Mouse (Mus musculus) limb, embryonic 12.5 days (tissue): ENCODE measurements around the gene Foxn1. TPM values are rescaled to one million over a fixed set of nuclear protein-coding genes. Genes with fewer than 3 reads are reported as not detected.

Experiments used
- ATAC-seq: fragments of 200-750 bp; cut with Nextera tagmentation; 2 replicates; pipeline ENCODE4 v1.8.0; 2017; ENCODE audit warnings: low read depth, moderate TSS enrichment; ENCODE audit not compliant: insufficient number of reproducible peaks, insufficient read depth, low FRiP score, low TSS enrichment
- H3K27ac ChIP-seq: fragments of 300-500 bp; sonication (generic); 2 replicates; pipeline ENCODE4 v1.5.1; 2016; ENCODE audit warnings: mild to moderate bottlenecking, moderate library complexity
- H3K27me3 ChIP-seq: fragments of 300-500 bp; sonication (generic); 2 replicates; pipeline ENCODE4 v1.6.1; 2016; ENCODE audit warnings: mild to moderate bottlenecking, moderate library complexity
- H3K36me3 ChIP-seq: fragments of 300-500 bp; sonication (generic); 2 replicates; pipeline ENCODE4 v1.6.1; 2016; ENCODE audit warnings: mild to moderate bottlenecking, moderate library complexity
- H3K4me1 ChIP-seq: fragments of 300-500 bp; sonication (generic); replicated peaks from 2 replicates; pipeline ENCODE4 v1.6.1; 2016
- H3K4me2 ChIP-seq: fragments of 300-500 bp; sonication (generic); 2 replicates; pipeline ENCODE4 v1.6.1; 2016; ENCODE audit warnings: mild to moderate bottlenecking, moderate library complexity
- H3K4me3 ChIP-seq: fragments of 300-500 bp; sonication (generic); replicated peaks from 2 replicates; pipeline ENCODE4 v1.5.1; 2016; ENCODE audit warnings: mild to moderate bottlenecking
- H3K9ac ChIP-seq: fragments of 300-500 bp; sonication (generic); replicated peaks from 2 replicates; pipeline ENCODE4 v1.6.1; 2016; ENCODE audit warnings: mild to moderate bottlenecking, moderate library complexity
- H3K9me3 ChIP-seq: fragments of 300-500 bp; sonication (generic); 2 replicates; pipeline ENCODE4 v1.6.1; 2016; ENCODE audit warnings: mild to moderate bottlenecking, moderate library complexity
- WGBS: fragments of 180-500 bp; shearing (Covaris S2); methylation state at CpG from one replicate; pipeline ENCODE4 v1.1.7; 2016; 5-methylcytosine and 5-hydroxymethylcytosine counted together
- polyA plus RNA-seq: library from polyadenylated mRNA; unstranded; fragments of >200 nt; fragmentation: Nextera tagmentation; extraction: Ambion mirVana; gene quantifications from 2 replicates; pipeline ENCODE4 v1.2.1, GENCODE M21; 2016

Gene Foxn1
- polyA plus RNA-seq, 1 experiment from 2014 or later, result not detected

DNA sequence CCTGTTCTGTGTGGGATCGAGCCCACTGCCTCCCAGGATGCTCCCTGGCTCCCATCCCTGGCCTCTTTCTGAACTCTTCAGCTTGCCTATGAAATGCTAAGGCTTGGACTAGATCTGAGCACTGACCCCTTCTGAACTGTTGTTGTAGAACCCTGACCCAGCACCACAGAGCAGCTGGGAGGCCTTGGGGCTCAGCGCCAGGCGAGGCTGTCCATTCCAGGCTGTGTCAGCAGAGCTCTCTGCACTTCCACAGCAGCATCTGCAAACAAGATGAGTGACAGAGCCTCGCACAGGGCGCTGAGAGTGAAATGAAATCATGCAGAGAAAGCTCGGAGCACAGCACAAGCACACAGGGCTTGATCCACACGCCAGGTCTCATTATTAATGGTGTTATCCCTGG is 13.7 kb downstream of the Foxn1 start:
- WGBS, result 67% methylated on average over 7 of the region's 7 CpGs
- Histone ChIP-seq H3K9me3 (no peaks in the 10 kb centered on the region), H3K27me3 (no peaks in the 10 kb centered on the region), H3K4me2 (no peak overlapping the region), H3K36me3 (no peaks in the 10 kb centered on the region), H3K4me3 (no peak overlapping the region), H3K4me1 (peaks cover 25% of the 10 kb centered on the region), H3K9ac (no peak overlapping the region), H3K27ac (no peak overlapping the region)
- ATAC-seq, result no peak

DNA sequence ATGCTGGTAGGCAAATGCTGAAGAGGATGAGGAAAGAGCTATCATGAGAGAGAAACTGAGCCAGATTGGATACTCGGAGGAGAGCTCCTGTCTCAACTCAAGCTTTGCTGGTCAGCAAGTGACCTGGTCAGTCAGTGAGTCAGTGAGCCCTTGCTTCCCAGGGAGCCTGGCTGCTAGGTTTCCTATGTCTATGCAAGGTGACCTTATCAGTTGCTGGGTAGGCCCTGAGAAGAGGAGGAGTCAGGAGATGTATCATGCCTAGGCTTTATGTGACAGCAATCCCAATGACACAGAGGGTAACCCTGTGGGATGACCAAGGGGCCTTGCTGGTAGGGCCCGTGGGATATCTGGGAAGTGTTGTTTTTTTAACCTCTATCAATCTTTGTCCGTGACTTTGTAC is 14.2 kb downstream of the Foxn1 start:
- Histone ChIP-seq H3K4me1 (peaks cover 21% of the 10 kb centered on the region), H3K9me3 (no peaks in the 10 kb centered on the region), H3K9ac (no peak overlapping the region), H3K4me3 (no peak overlapping the region), H3K27me3 (no peaks in the 10 kb centered on the region), H3K4me2 (no peak overlapping the region), H3K36me3 (no peaks in the 10 kb centered on the region), H3K27ac (no peak overlapping the region)
- 70% methylated on average over 3 of the region's 3 CpGs for WGBS
- no peak for ATAC-seq

DNA sequence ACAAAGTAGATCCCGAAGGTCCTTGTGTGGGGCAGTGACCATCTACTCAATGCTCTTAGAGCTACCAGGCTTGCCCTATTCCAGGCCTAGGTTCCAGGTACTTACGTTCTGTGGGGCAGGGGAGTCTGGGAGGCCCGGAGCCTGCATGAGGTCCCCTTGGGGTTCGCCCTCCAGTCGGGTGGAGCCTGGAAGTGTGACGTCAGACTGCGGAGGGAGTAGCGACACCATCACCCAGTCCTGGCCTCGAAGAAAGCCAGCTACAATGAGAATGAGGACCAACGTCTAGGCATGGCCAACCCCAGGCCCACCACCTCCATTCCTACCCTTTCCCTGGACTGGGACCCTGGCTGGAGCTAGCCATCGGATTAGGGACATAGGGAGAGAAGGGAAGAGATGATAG is 14.6 kb downstream of the Foxn1 start:
- no peak overlapping the region for H3K27ac ChIP-seq
- 89% methylated on average over 11 of the region's 11 CpGs for WGBS
- ATAC-seq, result no peak

DNA sequence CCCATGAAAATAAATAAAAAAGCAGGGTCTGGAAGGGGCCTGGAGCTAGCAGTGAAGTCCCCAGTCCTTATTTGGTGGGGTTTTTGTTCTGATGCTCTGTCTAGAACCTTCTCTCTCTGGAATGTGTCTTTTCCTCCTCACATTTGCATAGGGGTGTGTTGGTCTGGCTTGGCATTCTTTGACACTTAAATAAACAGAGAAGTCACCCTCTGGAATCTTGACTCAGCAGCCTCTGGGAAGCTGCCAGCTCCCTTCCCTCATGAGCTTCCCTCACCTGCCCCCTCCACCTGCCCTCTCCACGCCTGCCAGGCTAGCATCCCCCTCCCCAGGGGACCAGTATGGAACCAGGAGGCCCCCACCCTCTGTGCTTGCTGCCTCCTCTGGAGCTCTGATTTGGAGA is 16.0 kb downstream of the Foxn1 start:
- no peak overlapping the region for H3K9ac ChIP-seq
- no peak for ATAC-seq
- H3K4me2 ChIP-seq, result no peak overlapping the region
- WGBS, result 56% methylated on average over 1 of the region's 1 CpGs
- no peaks in the 10 kb centered on the region for H3K27me3 ChIP-seq
- no peak overlapping the region for H3K27ac ChIP-seq
- peaks cover 16% of the 10 kb centered on the region; the same call in 1 of the 2 replicates for H3K4me1 ChIP-seq
- no peaks in the 10 kb centered on the region for H3K9me3 ChIP-seq
- H3K4me3 ChIP-seq, result no peak overlapping the region
- no peaks in the 10 kb centered on the region for H3K36me3 ChIP-seq

More for the DNA sequence above, 14.6 kb downstream of the Foxn1 start:
- no peak overlapping the region for H3K9ac ChIP-seq
- H3K36me3 ChIP-seq, result no peaks in the 10 kb centered on the region
- H3K9me3 ChIP-seq, result no peaks in the 10 kb centered on the region
- no peak overlapping the region for H3K4me3 ChIP-seq
- H3K4me1 ChIP-seq, result peaks cover 18% of the 10 kb centered on the region; the same call in 1 of the 2 replicates
- H3K4me2 ChIP-seq, result no peak overlapping the region
- H3K27me3 ChIP-seq, result no peaks in the 10 kb centered on the region

DNA sequence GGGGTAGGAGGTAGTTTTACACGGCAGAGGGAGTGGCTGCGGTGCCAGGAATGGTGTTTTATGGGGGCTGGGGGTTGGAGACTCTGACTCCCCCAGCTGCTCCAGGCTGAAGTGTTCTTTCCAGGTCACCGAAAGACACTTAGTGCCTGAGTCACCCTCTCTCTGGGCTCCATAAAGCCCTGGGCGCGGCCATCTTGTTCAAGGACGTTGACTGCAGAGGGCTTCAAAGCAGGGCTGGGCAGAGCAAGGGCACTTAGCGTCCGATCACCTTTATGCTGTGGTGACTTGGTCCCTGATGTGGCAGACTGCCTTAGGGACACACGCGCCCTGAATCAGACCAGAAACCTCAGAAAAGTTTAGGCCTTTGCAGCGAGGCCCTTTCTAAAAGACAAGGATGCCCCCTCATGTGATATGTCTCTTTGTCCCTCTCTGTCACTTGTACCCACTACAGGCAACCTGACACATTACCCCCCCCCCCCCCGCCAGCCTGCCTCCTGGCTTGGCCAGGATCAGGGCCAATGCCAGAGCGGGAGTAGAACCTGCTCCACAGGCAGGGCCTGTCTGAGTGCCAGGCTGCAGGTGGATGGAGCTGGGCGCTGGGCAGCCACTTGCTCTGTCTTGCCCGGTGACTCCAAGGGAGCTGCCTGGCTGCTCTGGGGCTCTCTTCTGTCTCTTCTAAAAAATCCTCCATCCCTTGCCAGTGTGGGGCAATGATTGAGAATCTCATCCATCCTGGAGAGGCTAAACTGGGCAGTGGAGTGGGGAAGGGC is 18.7 kb downstream of the Foxn1 start:
- no peak overlapping the region for H3K27ac ChIP-seq
- H3K4me3 ChIP-seq, result no peak overlapping the region
- peaks cover 21% of the 10 kb centered on the region for H3K4me1 ChIP-seq
- H3K9me3 ChIP-seq, result no peaks in the 10 kb centered on the region
- WGBS, result 83% methylated on average over 15 of the region's 15 CpGs
- no peak overlapping the region for H3K9ac ChIP-seq
- H3K4me2 ChIP-seq, result no peak overlapping the region
- ATAC-seq, result no peak
- no peaks in the 10 kb centered on the region for H3K36me3 ChIP-seq
- H3K27me3 ChIP-seq, result no peaks in the 10 kb centered on the region

DNA sequence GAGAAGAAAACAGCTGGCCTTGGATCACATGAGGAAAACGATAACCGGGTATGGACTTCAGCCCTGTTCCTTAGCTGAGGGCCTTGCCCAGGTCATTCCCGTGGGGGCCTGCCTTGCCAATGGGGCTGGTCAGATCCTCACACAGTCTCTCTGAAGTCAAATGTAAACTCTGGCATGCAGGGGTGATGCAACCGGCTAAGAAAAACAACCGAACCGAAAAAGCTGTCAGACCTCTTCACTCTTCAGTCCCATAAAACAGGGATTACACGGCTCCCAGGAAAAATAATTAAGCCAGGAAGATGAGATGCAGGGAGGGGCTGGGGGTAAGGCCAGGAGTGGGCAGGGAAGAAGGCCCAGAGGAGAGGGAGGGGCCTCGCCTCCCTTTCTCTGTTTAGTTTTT is 22.3 kb downstream of the Foxn1 start:
- Histone ChIP-seq H3K9me3 (no peaks in the 10 kb centered on the region), H3K36me3 (no peaks in the 10 kb centered on the region), H3K4me3 (no peak overlapping the region), H3K4me2 (no peak overlapping the region), H3K9ac (no peak overlapping the region), H3K4me1 (peaks cover 21% of the 10 kb centered on the region), H3K27ac (0 out of 2 replicates have a peak overlapping the region, but pooled peaks have one; percentile 7), H3K27me3 (no peaks in the 10 kb centered on the region)
- WGBS, result 27% methylated on average over 8 of the region's 8 CpGs
- ATAC-seq, result no peak

DNA sequence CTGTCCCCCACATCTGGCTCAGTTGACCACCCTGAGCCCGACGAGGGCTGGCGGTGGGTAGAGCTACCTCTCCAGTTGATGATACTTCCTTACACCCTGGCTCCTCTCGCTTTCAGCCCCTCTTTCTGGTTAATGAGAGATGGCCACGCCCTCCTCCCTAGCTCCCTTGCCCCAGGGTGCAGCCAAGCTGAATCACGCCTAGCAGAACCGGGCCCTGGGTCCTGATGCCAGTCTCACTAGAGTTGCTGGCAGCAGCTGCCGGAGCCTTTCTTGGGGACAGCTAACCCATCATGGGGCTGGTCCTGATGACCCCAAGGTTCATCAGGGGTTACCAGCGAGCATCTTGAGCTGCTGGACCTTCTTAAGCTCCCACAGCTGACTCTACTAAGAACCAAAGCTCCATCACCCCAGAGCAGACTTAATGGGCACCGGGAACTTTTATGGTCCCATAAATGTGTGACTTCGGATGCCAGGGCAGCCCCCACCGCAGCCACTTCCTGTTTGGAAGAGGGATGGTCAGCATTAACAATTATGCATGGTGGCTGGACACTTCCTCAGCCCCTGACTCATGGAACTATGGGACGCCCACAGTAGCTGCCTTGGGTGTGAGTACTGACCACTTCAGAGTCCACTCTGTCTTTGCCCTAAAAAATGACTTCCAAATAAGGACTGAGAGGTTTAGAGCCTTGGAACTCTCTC is 22.9 kb downstream of the Foxn1 start:
- peaks cover 21% of the 10 kb centered on the region for H3K4me1 ChIP-seq
- no peak overlapping the region for H3K4me2 ChIP-seq
- no peak overlapping the region for H3K4me3 ChIP-seq
- H3K27ac ChIP-seq, result no peak overlapping the region
- no peaks in the 10 kb centered on the region for H3K9me3 ChIP-seq
- ATAC-seq, result no peak
- WGBS, result 53% methylated on average over 13 of the region's 13 CpGs
- H3K36me3 ChIP-seq, result no peaks in the 10 kb centered on the region
- peaks cover 4% of the 10 kb centered on the region; the same call in 1 of the 2 replicates for H3K27me3 ChIP-seq
- H3K9ac ChIP-seq, result no peak overlapping the region; the same call in 1 of the 2 replicates

DNA sequence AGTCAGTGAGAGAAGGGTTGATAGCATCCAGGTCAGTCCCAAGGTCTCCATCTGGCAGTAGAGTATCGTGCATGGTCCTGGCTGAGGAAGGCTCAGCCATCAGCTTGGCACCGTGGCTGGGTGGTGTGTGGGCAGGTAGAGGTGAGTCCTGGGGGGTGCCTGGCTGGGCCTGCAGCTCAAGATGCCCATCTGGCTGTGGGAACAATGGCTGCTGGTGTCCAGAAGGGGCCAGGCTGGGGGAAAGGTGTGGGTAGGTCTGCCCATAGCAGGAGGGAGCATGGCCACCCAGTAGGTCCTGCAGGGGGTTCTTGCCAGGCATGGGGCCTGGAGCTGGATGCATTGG is 25.6 kb downstream of the Foxn1 start:
- Histone ChIP-seq H3K9me3 (no peaks in the 10 kb centered on the region), H3K36me3 (no peaks in the 10 kb centered on the region), H3K4me3 (no peak overlapping the region), H3K27me3 (peaks cover 7% of the 10 kb centered on the region), H3K9ac (no peak overlapping the region; the same call in 1 of the 2 replicates), H3K27ac (no peak overlapping the region), H3K4me2 (peak overlapping the region; percentile 50), H3K4me1 (peaks cover 21% of the 10 kb centered on the region)
- ATAC-seq, result peak; percentile 16; the same call in 1 of the 2 replicates
- WGBS, result 59% methylated on average over 2 of the region's 2 CpGs

DNA sequence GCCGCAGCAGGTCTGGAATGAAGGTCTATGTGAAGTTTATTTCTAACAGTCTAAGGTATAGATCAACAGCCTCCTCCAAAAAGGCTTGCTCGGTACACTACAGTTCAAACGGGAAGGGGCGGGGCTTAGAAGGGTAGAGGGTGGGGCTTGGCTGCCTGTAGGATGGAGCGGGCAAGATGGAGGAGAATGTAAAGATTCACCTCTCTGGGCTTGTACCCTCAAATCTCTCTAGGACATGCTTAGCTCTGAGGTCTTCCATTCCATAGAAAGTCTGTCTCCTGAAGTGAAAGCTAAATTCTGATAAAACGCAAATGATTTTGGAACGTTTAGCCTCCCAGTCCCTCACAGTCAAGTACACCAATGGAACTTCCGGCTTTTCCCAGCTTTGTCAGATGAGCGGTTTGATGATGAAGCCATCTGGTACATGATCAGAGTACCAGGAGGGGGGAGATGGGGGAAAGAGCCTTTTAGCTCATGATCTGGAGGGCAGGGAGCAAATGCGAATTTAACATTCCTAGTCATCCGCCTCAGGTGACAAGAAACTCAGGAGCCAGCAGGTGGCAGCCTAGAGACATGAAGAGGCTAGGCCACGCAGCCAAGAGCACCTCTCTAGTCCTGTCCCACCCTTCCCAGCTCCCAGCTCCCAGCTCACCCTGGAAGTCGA is 26.1 kb downstream of the Foxn1 start:
- Histone ChIP-seq H3K9me3 (no peaks in the 10 kb centered on the region), H3K9ac (no peak overlapping the region; the same call in 1 of the 2 replicates), H3K27me3 (peaks cover 7% of the 10 kb centered on the region), H3K36me3 (no peaks in the 10 kb centered on the region), H3K4me2 (peak overlapping the region; percentile 50), H3K4me1 (peaks cover 21% of the 10 kb centered on the region), H3K27ac (no peak overlapping the region), H3K4me3 (peak overlapping the region; percentile 31)
- WGBS, result 10% methylated on average over 13 of the region's 13 CpGs
- peak; percentile 27; the same call in 1 of the 2 replicates for ATAC-seq

DNA sequence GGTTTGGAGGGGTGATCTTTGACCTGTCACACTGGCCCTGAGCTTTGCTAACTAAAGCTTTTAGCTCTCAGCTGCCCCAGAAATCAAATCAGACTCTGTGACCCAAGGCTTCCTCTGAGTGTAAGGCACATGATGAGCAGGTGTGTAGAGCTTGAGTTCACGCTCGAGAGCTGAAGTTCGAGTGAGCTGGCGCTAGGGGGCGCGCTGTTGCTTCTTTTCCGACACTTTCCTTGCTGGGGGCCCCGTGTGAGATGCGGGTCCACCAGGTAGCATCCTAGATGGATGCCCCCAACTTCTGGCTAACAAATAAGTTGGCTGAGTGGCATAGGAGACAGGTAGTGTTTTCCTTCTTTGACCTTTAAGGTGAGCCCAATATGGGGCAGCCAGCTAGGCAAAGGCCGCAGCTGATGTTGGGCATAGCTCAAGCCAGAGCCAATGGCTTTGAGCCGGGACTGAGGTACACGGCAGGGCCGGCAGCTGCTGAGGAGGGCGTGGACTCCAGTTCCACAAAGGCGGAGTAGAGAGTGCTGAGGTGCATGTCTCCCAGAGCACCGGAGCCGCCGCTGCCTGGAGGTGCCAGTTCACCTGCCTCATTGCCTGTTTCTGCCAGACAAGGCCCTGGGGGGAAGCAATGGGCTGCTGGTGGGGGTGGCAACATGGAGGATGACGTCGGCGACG is 27.9 kb downstream of the Foxn1 start:
- 14% methylated on average over 22 of the region's 22 CpGs for WGBS
- H3K4me3 ChIP-seq, result no peak overlapping the region
- H3K9ac ChIP-seq, result no peak overlapping the region
- no peaks in the 10 kb centered on the region for H3K36me3 ChIP-seq
- no peak for ATAC-seq
- no peak overlapping the region for H3K27ac ChIP-seq
- peaks cover 7% of the 10 kb centered on the region for H3K27me3 ChIP-seq
- peaks cover 7% of the 10 kb centered on the region for H3K4me1 ChIP-seq
- no peaks in the 10 kb centered on the region for H3K9me3 ChIP-seq
- no peak overlapping the region for H3K4me2 ChIP-seq
